Mouse (Mus musculus) heart, embryonic 13.5 days (tissue): ENCODE results near the gene Tctex1d1. TPM values are rescaled to one million over a fixed set of nuclear protein-coding genes. Genes with fewer than 3 reads are reported as not detected.

ENCODE experiments used
- ATAC-seq: fragments of 200-750 bp; cut with Nextera tagmentation; 2 replicates; pipeline ENCODE4 v1.8.0; 2017; ENCODE audit warnings: moderate TSS enrichment; ENCODE audit not compliant: insufficient number of reproducible peaks, low FRiP score, low TSS enrichment; ENCODE audit errors: extremely low read depth
- H3K27ac ChIP-seq: fragments of 300-500 bp; sonication (generic); replicated peaks from 2 replicates; pipeline ENCODE4 v1.5.1; 2015; ENCODE audit warnings: moderate library complexity, mild to moderate bottlenecking, inconsistent platforms
- H3K27me3 ChIP-seq: fragments of 300-500 bp; sonication (generic); replicated peaks from 2 replicates; pipeline ENCODE4 v1.6.1; 2015; ENCODE audit warnings: mild to moderate bottlenecking, inconsistent platforms
- H3K36me3 ChIP-seq: fragments of 300-500 bp; sonication (generic); 2 replicates; pipeline ENCODE4 v1.6.1; 2015; ENCODE audit warnings: mild to moderate bottlenecking, inconsistent platforms
- H3K4me1 ChIP-seq: fragments of 300-500 bp; sonication (generic); 2 replicates; pipeline ENCODE4 v1.6.1; 2015; ENCODE audit warnings: inconsistent platforms
- H3K4me2 ChIP-seq: fragments of 300-500 bp; sonication (generic); 2 replicates; pipeline ENCODE4 v1.6.1; 2015; ENCODE audit warnings: inconsistent platforms, mild to moderate bottlenecking, moderate library complexity
- H3K4me3 ChIP-seq: fragments of 300-500 bp; sonication (generic); 2 replicates; pipeline ENCODE4 v1.5.1; 2015; ENCODE audit warnings: moderate library complexity, mild to moderate bottlenecking, inconsistent platforms
- H3K9ac ChIP-seq: fragments of 300-500 bp; sonication (generic); 2 replicates; pipeline ENCODE4 v1.6.1; 2015; ENCODE audit warnings: inconsistent platforms, mild to moderate bottlenecking, moderate library complexity
- H3K9me3 ChIP-seq: fragments of 300-500 bp; sonication (generic); 2 replicates; pipeline ENCODE4 v1.6.1; 2016; ENCODE audit warnings: inconsistent platforms
- WGBS: fragments of 180-500 bp; shearing (Covaris S2); methylation state at CpG from one replicate; pipeline ENCODE4 v1.1.7; 2015; ENCODE audit warnings: mixed read lengths; 5-methylcytosine and 5-hydroxymethylcytosine counted together
- polyA plus RNA-seq: library from polyadenylated mRNA; unstranded; fragments of >200 nt; fragmentation: Nextera tagmentation; extraction: Ambion mirVana; gene quantifications from 2 replicates; pipeline ENCODE4 v1.2.1, GENCODE M21; 2015

Gene Tctex1d1
- polyA plus RNA-seq, 1 experiment from 2014 or later, result 0.33 TPM

DNA sequence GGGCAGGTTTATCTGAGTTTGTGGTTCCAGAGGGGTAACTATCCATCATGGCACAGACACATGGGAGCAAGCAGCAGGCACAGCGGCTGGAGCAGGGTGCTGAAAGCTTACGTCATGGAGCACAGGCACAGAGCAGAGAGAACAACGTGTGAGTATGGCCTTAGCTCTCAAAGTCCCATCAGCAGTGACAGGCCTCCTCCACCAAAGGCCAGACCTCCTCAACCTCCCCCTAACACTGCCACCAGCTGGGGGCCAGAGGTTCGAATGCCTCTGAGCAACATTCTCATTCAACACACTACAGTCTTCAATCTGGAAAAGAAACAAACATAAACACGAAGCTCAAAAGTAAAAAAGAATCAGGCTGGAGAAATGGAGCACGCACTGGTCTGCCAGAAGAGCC, 10.1 kb downstream of the Tctex1d1 start:
- H3K27ac ChIP-seq, result no peak overlapping the region
- no peaks in the 10 kb centered on the region for H3K4me1 ChIP-seq
- no peak overlapping the region for H3K4me3 ChIP-seq
- no peaks in the 10 kb centered on the region for H3K36me3 ChIP-seq
- no peak overlapping the region for H3K9ac ChIP-seq
- H3K4me2 ChIP-seq, result no peak overlapping the region
- WGBS, result 58% methylated on average over 6 of the region's 6 CpGs
- no peak for ATAC-seq
- no peaks in the 10 kb centered on the region for H3K9me3 ChIP-seq
- no peaks in the 10 kb centered on the region for H3K27me3 ChIP-seq

DNA sequence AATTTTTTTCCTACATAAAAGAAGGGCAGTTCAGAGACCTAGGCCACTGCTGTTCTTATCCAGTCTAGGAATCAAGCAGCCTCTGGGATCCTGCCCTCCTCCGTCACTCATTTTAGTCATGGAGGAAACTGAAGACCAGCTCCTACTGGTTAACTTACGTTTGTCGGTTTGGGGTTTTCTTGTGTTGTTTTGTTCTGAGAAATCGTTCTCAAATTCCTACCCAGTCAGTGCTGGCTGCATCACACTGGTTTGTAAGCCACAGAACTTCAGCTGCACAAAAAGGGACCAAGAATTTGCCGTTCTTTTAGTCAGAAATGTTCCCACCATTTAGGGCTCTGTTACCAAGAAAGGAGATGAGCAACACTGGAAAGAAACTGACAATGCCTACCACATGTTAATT, 11.0 kb downstream of the Tctex1d1 start:
- Histone ChIP-seq H3K9ac (no peak overlapping the region), H3K4me2 (no peak overlapping the region), H3K9me3 (no peaks in the 10 kb centered on the region), H3K27ac (no peak overlapping the region), H3K36me3 (no peaks in the 10 kb centered on the region), H3K27me3 (no peaks in the 10 kb centered on the region), H3K4me3 (no peak overlapping the region), H3K4me1 (no peaks in the 10 kb centered on the region)
- ATAC-seq, result no peak
- 75% methylated on average over 5 of the region's 5 CpGs for WGBS

DNA sequence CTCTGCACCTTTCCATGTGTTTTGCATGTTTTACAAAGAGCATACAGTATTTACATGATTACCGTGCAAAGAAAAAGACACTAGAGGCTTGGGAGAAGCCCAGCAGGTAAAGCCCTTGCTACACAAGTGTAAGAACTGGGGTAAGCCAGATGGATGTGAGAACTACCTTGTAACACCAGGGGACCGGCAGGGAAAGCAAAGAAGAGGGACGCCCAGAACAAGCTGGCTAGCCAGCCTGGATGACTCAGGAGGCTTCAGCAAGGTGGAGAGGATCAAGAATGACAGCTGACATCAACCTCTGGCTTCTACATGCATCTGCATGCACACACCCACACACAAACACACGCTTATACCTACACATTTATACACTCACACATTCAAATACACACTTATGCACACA, 11.6 kb downstream of the Tctex1d1 start:
- no peak for ATAC-seq
- Histone ChIP-seq H3K4me2 (no peak overlapping the region), H3K27ac (no peak overlapping the region), H3K4me1 (no peaks in the 10 kb centered on the region), H3K9ac (no peak overlapping the region), H3K4me3 (no peak overlapping the region), H3K36me3 (no peaks in the 10 kb centered on the region), H3K9me3 (no peaks in the 10 kb centered on the region), H3K27me3 (no peaks in the 10 kb centered on the region)
- 64% methylated on average over 4 of the region's 4 CpGs for WGBS

DNA sequence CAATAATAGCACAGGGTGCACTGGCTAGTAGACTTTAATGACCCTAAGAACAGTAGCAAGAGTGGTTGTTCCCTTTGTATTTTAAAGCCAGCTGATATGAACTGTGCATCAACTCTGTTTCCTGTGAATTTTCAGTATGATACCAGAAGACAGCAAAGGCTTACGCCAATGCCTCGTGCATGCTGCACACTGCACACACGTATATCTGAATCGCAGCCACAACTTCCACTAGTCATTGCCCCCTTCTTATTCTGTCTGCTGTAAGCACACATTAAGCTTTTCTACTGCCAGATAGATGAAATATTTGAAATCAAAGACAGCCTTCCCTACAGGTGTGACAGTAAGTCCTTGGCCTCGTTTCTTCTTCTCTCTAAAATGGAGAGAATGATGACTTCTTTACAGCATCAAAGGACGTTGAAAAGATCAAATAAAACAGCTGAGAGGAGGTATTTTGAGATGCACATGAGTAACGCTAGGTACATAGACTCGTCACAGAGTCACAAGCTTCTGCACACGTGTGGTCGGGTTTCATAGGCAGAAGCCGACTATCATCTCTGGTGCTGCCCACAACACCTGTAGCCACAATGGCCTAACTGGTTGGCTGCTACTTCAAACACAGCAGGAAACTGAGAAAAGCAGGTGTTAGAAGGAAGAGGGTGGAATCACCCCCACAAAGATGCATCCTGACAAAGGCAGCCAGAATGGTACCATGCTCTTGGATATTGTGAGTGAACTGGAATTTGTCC, 12.4 kb downstream of the Tctex1d1 start:
- no peak for ATAC-seq
- no peaks in the 10 kb centered on the region for H3K36me3 ChIP-seq
- H3K27ac ChIP-seq, result no peak overlapping the region

DNA sequence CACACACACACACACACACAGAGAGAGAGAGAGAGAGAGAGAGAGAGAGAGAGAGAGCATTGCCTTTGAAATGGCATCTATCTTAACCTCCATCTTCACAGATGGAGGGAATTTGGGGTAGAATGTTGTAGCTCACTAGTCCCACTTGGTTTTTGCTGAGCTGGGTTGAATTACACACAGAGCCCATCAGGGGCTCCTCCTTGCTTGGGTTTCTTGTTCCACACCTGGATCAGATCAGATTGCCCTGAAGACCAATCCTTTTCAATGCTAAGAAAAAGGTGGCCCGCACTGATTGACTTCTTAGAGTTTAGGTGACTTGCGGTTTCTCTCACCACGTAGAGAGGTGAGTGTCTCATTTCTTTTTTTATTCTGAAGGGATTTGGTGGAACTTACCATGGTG, 13.3 kb downstream of the Tctex1d1 start:
- Histone ChIP-seq H3K4me1 (no peaks in the 10 kb centered on the region), H3K36me3 (no peaks in the 10 kb centered on the region), H3K4me2 (no peak overlapping the region), H3K9me3 (no peaks in the 10 kb centered on the region), H3K27me3 (no peaks in the 10 kb centered on the region), H3K27ac (no peak overlapping the region), H3K4me3 (no peak overlapping the region), H3K9ac (no peak overlapping the region)
- no peak for ATAC-seq
- WGBS, result 74% methylated on average over 3 of the region's 3 CpGs

More for the DNA sequence above, 12.4 kb downstream of the Tctex1d1 start:
- Histone ChIP-seq H3K4me2 (no peak overlapping the region), H3K27me3 (no peaks in the 10 kb centered on the region), H3K4me3 (no peak overlapping the region), H3K4me1 (no peaks in the 10 kb centered on the region), H3K9ac (no peak overlapping the region), H3K9me3 (no peaks in the 10 kb centered on the region)
- 77% methylated on average over 11 of the region's 11 CpGs for WGBS

DNA sequence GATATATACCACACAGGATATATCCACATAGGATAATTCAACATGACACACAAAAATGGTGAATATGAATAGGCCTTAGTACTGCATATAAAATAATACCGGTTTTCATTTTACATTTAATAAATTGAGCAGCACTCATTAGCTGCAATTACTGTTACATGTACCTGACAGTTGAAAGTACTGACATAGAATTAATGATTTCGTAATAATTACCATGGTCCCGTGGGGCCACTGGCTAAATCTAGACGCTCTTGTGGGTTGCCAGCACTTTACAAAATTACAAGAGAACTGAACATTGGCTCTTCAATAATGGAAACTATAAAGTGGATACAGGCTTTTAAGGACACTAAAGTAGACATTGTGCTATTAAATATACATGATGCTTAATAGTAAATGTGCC, 26.3 kb downstream of the Tctex1d1 start:
- Histone ChIP-seq H3K4me2 (no peak overlapping the region), H3K9ac (no peak overlapping the region), H3K36me3 (no peaks in the 10 kb centered on the region), H3K27me3 (no peaks in the 10 kb centered on the region), H3K9me3 (no peaks in the 10 kb centered on the region), H3K27ac (no peak overlapping the region), H3K4me3 (no peak overlapping the region), H3K4me1 (peaks cover 10% of the 10 kb centered on the region)
- WGBS, result 81% methylated on average over 4 of the region's 4 CpGs
- ATAC-seq, result no peak

DNA sequence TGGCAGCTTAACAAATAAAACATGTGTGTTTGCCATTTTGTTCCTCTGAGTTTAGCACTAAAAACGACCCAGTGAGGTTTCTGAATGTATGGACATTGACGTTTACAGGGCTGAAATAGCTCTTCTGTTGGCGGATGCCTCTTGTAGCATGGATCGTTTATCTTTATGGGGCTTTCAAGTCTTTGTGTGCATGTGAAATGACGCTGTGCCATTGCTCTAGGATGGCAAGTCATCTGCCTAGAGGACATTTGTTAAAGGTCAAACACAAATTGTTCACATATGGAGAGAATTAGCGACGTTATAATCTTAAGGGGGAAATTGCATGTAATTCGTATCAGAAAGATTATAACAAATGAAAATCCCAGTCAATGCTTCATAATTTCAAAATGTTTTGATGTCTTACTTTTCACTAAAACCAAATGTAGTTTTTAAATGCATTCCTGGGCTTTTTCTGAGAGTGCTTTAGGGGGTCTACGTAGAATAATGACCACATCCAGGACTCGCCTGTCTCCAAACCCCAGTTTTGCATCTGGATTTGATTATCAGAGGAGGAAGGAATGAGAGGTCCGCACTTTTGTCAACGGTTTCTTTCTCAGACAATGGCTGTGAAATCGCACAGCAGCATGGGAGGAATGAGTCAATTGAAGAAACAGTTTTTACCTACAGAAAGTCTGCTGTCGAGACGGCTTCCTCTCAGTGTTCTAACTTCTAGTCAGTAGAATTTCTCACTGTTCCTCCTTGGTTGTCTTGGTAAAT, 27.0 kb downstream of the Tctex1d1 start:
- no peak overlapping the region for H3K9ac ChIP-seq
- H3K27me3 ChIP-seq, result no peaks in the 10 kb centered on the region
- H3K9me3 ChIP-seq, result no peaks in the 10 kb centered on the region
- H3K4me1 ChIP-seq, result peaks cover 10% of the 10 kb centered on the region
- no peak overlapping the region for H3K4me2 ChIP-seq
- H3K36me3 ChIP-seq, result no peaks in the 10 kb centered on the region
- 63% methylated on average over 15 of the region's 15 CpGs for WGBS
- no peak overlapping the region for H3K4me3 ChIP-seq
- ATAC-seq, result no peak
- H3K27ac ChIP-seq, result no peak overlapping the region

DNA sequence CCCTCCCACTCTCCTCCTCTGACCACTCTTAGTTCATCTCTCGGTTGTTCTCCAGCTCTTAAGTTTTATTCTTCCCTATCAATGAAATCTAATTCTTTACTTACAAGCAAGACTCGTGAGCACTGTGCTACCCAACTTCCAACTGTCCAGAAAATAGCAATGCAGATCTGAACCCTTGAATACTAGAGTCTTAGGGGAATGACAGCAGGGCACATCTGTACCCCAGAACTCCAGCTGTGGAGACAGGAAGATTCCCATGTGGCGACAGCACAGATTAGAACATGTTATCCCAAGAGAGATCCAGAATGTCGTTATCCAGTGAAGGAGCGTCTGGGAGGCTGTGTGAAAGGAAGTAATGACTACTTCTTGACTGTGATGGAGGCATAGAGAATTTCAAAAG, 27.9 kb downstream of the Tctex1d1 start:
- Histone ChIP-seq H3K4me2 (no peak overlapping the region), H3K27ac (no peak overlapping the region), H3K4me3 (no peak overlapping the region), H3K9ac (no peak overlapping the region), H3K27me3 (no peaks in the 10 kb centered on the region), H3K4me1 (peaks cover 10% of the 10 kb centered on the region), H3K36me3 (no peaks in the 10 kb centered on the region), H3K9me3 (no peaks in the 10 kb centered on the region)
- no peak for ATAC-seq
- 61% methylated on average over 5 of the region's 5 CpGs for WGBS

DNA sequence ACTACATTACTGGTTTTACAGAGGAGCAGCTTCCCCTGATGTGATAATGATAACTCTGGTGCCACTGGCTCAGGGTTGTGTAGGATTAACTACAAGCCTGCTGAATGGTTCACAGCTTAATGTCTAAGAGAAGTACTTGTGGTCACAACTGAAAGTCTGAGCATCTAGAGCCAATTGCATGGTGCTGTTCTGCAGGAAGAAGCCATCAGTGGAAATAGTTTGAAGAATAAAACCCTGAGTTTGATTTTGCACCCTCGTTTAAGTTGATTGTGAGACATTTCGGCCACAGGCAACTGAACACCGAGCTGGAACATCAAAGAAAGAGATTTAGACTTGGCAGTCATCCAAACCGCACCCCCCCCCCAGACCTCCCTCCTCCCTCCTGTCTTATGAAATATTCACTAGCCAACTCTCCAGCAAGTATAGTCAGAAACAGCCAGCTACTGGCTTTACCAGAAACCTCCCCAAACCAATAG, 28.6 kb downstream of the Tctex1d1 start:
- Histone ChIP-seq H3K4me1 (peaks cover 14% of the 10 kb centered on the region), H3K4me2 (no peak overlapping the region), H3K9ac (no peak overlapping the region), H3K36me3 (no peaks in the 10 kb centered on the region), H3K4me3 (no peak overlapping the region), H3K27ac (no peak overlapping the region), H3K27me3 (no peaks in the 10 kb centered on the region), H3K9me3 (no peaks in the 10 kb centered on the region)
- no peak for ATAC-seq
- WGBS, result 21% methylated on average over 4 of the region's 4 CpGs

DNA sequence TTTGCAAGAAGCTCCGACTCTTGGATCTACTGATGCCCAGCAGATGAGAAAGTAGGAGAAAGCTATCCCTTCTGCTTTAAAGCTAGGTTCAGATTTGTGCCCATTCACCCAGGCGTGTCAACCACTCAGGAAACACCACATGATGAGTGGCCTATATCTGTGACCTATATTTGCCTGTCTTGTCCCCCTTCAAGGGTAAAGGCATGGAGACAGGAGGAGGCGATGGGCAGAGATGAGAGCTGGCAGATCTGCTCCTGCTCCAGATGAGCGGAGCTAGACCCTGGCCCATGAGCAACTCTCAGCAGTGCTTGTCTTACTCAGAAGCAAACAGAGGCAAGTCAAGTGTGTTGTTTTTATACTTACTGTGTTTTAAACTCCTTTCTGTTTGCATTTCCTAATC, 32.3 kb downstream of the Tctex1d1 start:
- Histone ChIP-seq H3K9me3 (no peaks in the 10 kb centered on the region), H3K4me2 (no peak overlapping the region), H3K4me1 (peaks cover 21% of the 10 kb centered on the region), H3K4me3 (no peak overlapping the region), H3K36me3 (no peaks in the 10 kb centered on the region), H3K27me3 (no peaks in the 10 kb centered on the region), H3K27ac (no peak overlapping the region), H3K9ac (no peak overlapping the region)
- ATAC-seq, result no peak
- WGBS, result 82% methylated on average over 4 of the region's 4 CpGs

DNA sequence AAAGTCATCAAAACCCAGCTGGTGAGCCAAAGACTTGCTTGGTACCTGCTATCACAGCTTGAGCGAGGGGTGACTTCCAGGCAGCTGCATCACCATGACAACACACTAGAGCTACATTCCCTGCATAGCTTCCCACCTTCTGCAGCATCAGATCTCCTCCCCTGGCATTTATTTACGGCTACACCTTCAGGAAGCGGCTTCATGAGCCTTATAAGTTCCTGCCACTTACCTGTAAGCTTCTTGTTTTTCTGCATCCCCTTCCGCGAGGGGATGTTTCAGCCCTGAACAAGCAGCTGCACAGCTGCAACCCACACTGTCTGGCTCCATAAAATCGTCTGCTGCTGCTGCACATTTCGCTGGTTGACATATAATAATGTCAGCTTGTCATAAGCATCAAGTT, 33.4 kb downstream of the Tctex1d1 start:
- H3K4me2 ChIP-seq, result no peak overlapping the region
- peaks cover 16% of the 10 kb centered on the region for H3K4me1 ChIP-seq
- 35% methylated on average over 7 of the region's 7 CpGs for WGBS
- H3K9me3 ChIP-seq, result no peaks in the 10 kb centered on the region
- no peak overlapping the region for H3K4me3 ChIP-seq
- no peak overlapping the region for H3K27ac ChIP-seq
- ATAC-seq, result no peak
- no peaks in the 10 kb centered on the region for H3K36me3 ChIP-seq
- H3K27me3 ChIP-seq, result no peaks in the 10 kb centered on the region
- H3K9ac ChIP-seq, result no peak overlapping the region

DNA sequence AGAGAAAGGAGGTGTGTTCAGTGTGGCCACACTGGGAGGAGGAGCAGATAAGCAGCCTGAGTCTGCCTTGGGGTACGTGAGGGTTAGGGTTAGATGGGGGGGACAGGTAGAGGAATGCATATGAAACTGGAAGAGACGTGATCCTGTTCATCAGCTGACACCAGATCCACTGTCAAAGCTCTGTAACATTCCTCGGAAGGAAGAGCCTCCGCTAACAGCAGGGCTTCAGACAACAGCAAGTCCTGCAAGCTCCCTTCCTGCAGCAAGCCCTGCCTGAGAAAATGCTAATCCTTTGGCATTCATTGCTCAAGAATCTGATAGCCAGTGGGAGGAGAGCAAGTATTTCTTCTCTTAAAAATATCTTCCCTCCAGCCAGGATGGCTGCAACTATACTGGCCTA, 35.1 kb downstream of the Tctex1d1 start:
- Histone ChIP-seq H3K27me3 (no peaks in the 10 kb centered on the region), H3K9ac (no peak overlapping the region), H3K4me3 (no peak overlapping the region), H3K9me3 (no peaks in the 10 kb centered on the region), H3K36me3 (no peaks in the 10 kb centered on the region), H3K27ac (no peak overlapping the region), H3K4me2 (peak overlapping the region; percentile 38; the same call in 1 of the 2 replicates), H3K4me1 (peaks cover 10% of the 10 kb centered on the region)
- WGBS, result 9% methylated on average over 4 of the region's 4 CpGs
- ATAC-seq, result no peak
